Mouse (Mus musculus): ENCODE measurements at regions not wholly inside any gene's neighbourhood (a gene's known extent, or its start where the extent isn't known, plus 50 kb on each side); places are given as distances from the start of the nearest gene placed in this dataset.

- Histone ChIP-seq H3K4me3 (ENCODE audit: insufficient read depth, low read depth, low read length) (no peak overlapping the region), H3K4me1 (ENCODE audit: control insufficient read depth, insufficient read depth, insufficient read length, low read length) (no peaks in the 10 kb centered on the region), H3K27ac (replicated peaks; ENCODE audit: low read depth, low read length) (no peak overlapping the region)
Measured at GRCm38 (mm10) chr1:155472112-155472955, 55.1 kb upstream of the Xpr1 start.

GRCm38 (mm10) chr1:155472956-155473646, 55.9 kb upstream of the Xpr1 start:
- no peak overlapping the region for H3K4me3 ChIP-seq (ENCODE audit: insufficient read depth, low read depth, low read length)
- no peak overlapping the region for H3K27ac ChIP-seq (replicated peaks; ENCODE audit: low read depth, low read length)
- H3K4me1 ChIP-seq (ENCODE audit: control insufficient read depth, insufficient read depth, insufficient read length, low read length): no peaks in the 10 kb centered on the region

- H3K4me3 ChIP-seq (ENCODE audit: insufficient read depth, low read depth, low read length): no peak overlapping the region
- no peak overlapping the region for H3K27ac ChIP-seq (replicated peaks; ENCODE audit: low read depth, low read length)
- no peaks in the 10 kb centered on the region for H3K4me1 ChIP-seq (ENCODE audit: control insufficient read depth, insufficient read depth, insufficient read length, low read length)
Measured at GRCm38 (mm10) chr1:155474973-155475372, 57.8 kb upstream of the Xpr1 start.

GRCm38 (mm10) chr1:155476237-155476636, 59.0 kb upstream of the Xpr1 start:
- no peak overlapping the region for H3K4me3 ChIP-seq (ENCODE audit: insufficient read depth, low read depth, low read length)
- H3K4me1 ChIP-seq (ENCODE audit: control insufficient read depth, insufficient read depth, insufficient read length, low read length): no peaks in the 10 kb centered on the region
- H3K27ac ChIP-seq (replicated peaks; ENCODE audit: low read depth, low read length): no peak overlapping the region

- H3K27ac ChIP-seq (replicated peaks; ENCODE audit: low read depth, low read length): no peak overlapping the region
- no peaks in the 10 kb centered on the region for H3K4me1 ChIP-seq (ENCODE audit: control insufficient read depth, insufficient read depth, insufficient read length, low read length)
- H3K4me3 ChIP-seq (ENCODE audit: insufficient read depth, low read depth, low read length): no peak overlapping the region
Measured at GRCm38 (mm10) chr1:155482148-155482547, 64.9 kb upstream of the Xpr1 start.

- Histone ChIP-seq H3K4me1 (ENCODE audit: control insufficient read depth, insufficient read depth, insufficient read length, low read length) (no peaks in the 10 kb centered on the region), H3K27ac (replicated peaks; ENCODE audit: low read depth, low read length) (no peak overlapping the region), H3K4me3 (ENCODE audit: insufficient read depth, low read depth, low read length) (no peak overlapping the region)
Measured at GRCm38 (mm10) chr1:155482760-155483159, 65.5 kb upstream of the Xpr1 start.

- no peaks in the 10 kb centered on the region for H3K4me1 ChIP-seq (ENCODE audit: control insufficient read depth, insufficient read depth, insufficient read length, low read length)
- H3K4me3 ChIP-seq (ENCODE audit: insufficient read depth, low read depth, low read length): no peak overlapping the region
- no peak overlapping the region for H3K27ac ChIP-seq (replicated peaks; ENCODE audit: low read depth, low read length)
Measured at GRCm38 (mm10) chr1:155483693-155484092, 66.5 kb upstream of the Xpr1 start.

- Histone ChIP-seq H3K27ac (replicated peaks; ENCODE audit: low read depth, low read length) (no peak overlapping the region), H3K4me3 (ENCODE audit: insufficient read depth, low read depth, low read length) (no peak overlapping the region), H3K4me1 (ENCODE audit: control insufficient read depth, insufficient read depth, insufficient read length, low read length) (peaks cover 10% of the 10 kb centered on the region; the same call in 1 of the 2 replicates)
Measured at GRCm38 (mm10) chr1:155487796-155488195, 70.1 kb upstream of the Acbd6 start.

GRCm38 (mm10) chr1:155488966-155489661, 68.8 kb upstream of the Acbd6 start:
- peaks cover 10% of the 10 kb centered on the region; the same call in 1 of the 2 replicates for H3K4me1 ChIP-seq (ENCODE audit: control insufficient read depth, insufficient read depth, insufficient read length, low read length)
- H3K4me3 ChIP-seq (ENCODE audit: insufficient read depth, low read depth, low read length): no peak overlapping the region
- no peak overlapping the region for H3K27ac ChIP-seq (replicated peaks; ENCODE audit: low read depth, low read length)

GRCm38 (mm10) chr1:155490131-155490530, 67.8 kb upstream of the Acbd6 start:
- H3K4me3 ChIP-seq (ENCODE audit: insufficient read depth, low read depth, low read length): no peak overlapping the region
- H3K27ac ChIP-seq (replicated peaks; ENCODE audit: low read depth, low read length): no peak overlapping the region

GRCm38 (mm10) chr1:155491205-155492026, 66.5 kb upstream of the Acbd6 start:
- Histone ChIP-seq H3K4me3 (ENCODE audit: insufficient read depth, low read depth, low read length) (peak overlapping the region; percentile 27), H3K4me1 (ENCODE audit: control insufficient read depth, insufficient read depth, insufficient read length, low read length) (peaks cover 10% of the 10 kb centered on the region; the same call in 1 of the 2 replicates), H3K27ac (replicated peaks; ENCODE audit: low read depth, low read length) (peak overlapping the region; percentile 31; the same call in 1 of the 2 replicates)

More at GRCm38 (mm10) chr1:155490131-155490530, 67.8 kb upstream of the Acbd6 start:
- peaks cover 10% of the 10 kb centered on the region; the same call in 1 of the 2 replicates for H3K4me1 ChIP-seq (ENCODE audit: control insufficient read depth, insufficient read depth, insufficient read length, low read length)

GRCm38 (mm10) chr1:155493333-155493732, 64.6 kb upstream of the Acbd6 start:
- Histone ChIP-seq H3K4me1 (ENCODE audit: control insufficient read depth, insufficient read depth, insufficient read length, low read length) (peaks cover 10% of the 10 kb centered on the region; the same call in 1 of the 2 replicates), H3K4me3 (ENCODE audit: insufficient read depth, low read depth, low read length) (no peak overlapping the region), H3K27ac (replicated peaks; ENCODE audit: low read depth, low read length) (no peak overlapping the region)

- no peak overlapping the region for H3K27ac ChIP-seq (replicated peaks; ENCODE audit: low read depth, low read length)
- H3K4me3 ChIP-seq (ENCODE audit: insufficient read depth, low read depth, low read length): no peak overlapping the region
- H3K4me1 ChIP-seq (ENCODE audit: control insufficient read depth, insufficient read depth, insufficient read length, low read length): peaks cover 10% of the 10 kb centered on the region; the same call in 1 of the 2 replicates
Measured at GRCm38 (mm10) chr1:155493799-155494198, 64.1 kb upstream of the Acbd6 start.

GRCm38 (mm10) chr1:155494347-155494746, 63.6 kb upstream of the Acbd6 start:
- H3K4me3 ChIP-seq (ENCODE audit: insufficient read depth, low read depth, low read length): no peak overlapping the region

More at GRCm38 (mm10) chr1:155494347-155494746, 63.6 kb upstream of the Acbd6 start:
- Histone ChIP-seq H3K27ac (replicated peaks; ENCODE audit: low read depth, low read length) (no peak overlapping the region), H3K4me1 (ENCODE audit: control insufficient read depth, insufficient read depth, insufficient read length, low read length) (peaks cover 10% of the 10 kb centered on the region; the same call in 1 of the 2 replicates)
